Mouse (Mus musculus): ENCODE data around the gene Pex14. TPM values are rescaled to one million over a fixed set of nuclear protein-coding genes. Genes with fewer than 3 reads are reported as not detected.

Gene Pex14
- total and polyA plus RNA-seq, 2 experiments, result 35.6 to 58.2 TPM

DNA sequence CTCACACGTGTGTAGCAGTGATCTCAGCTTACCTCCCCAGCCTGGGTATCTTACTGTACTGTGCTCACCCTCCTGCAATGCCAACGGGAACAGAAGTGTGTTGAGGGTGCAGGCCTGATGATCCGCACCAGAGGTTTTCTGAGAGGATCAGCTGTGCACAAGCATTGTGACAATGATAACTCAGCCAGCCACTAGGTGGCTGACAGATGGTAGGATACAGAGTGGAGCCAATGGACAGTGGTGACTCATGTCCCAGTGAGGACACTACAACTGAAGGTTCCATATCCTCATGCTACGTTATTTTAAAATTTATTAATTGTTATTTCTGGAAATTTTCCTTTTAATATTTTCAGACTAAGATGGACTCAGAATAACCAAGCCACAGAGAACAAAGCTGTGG lies 68.2 kb downstream of the Pex14 start:
- Histone ChIP-seq H3K36me3 (ENCODE audit: control insufficient read depth, insufficient read depth, low read length) (no peaks in the 10 kb centered on the region), H3K27me3 (ENCODE audit: control insufficient read depth, insufficient read depth, low read length) (no peaks in the 10 kb centered on the region), H3K4me3 (ENCODE audit: insufficient read depth, low read depth, low read length) (no peak overlapping the region), H3K9ac (ENCODE audit: low read depth, low read length) (no peak overlapping the region), H3K27ac (replicated peaks; ENCODE audit: insufficient read depth, low read depth, low read length) (no peak overlapping the region), H3K4me1 (ENCODE audit: control insufficient read depth, insufficient read depth, low read length) (no peaks in the 10 kb centered on the region), H3K79me2 (ENCODE audit: control insufficient read depth, insufficient read depth, low read length) (peaks cover 17% of the 10 kb centered on the region; the same call in 1 of the 2 replicates)
- WGBS, result 88% methylated on average over 4 of the region's 4 CpGs
- peak; percentile 25; the same call in 1 of the 2 replicates for TF ChIP-seq CTCF (IDR thresholded peaks at IDR 0.05; ENCODE audit: low read depth, low read length)
- TF ChIP-seq POLR2A (IDR thresholded peaks at IDR 0.05; ENCODE audit: extremely low read depth, insufficient read depth, low read length), result no peak
- no peak for DNase-seq (ENCODE audit: extremely low read depth, low read depth, low spot score)

DNA sequence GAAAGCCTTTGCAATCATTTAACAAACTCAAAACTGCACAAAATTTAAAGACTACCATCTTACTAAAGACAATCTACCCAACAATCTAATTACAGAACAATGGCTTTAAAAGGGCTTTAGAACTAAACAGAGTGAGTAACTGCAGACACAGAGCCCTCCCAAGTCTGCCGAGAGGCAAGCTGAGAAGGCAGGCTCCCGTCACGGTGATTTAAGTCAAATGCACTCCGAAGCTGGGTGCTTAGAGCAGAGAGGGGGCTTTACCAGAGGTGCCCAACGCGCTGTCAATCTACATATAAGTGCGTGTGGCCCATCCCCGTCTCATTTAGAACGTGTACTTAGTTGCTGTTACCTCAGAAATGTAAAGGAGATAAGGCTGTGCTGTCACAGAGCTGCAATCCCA lies 72.1 kb downstream of the Pex14 start:
- no peak overlapping the region for H3K4me3 ChIP-seq (ENCODE audit: insufficient read depth, low read depth, low read length)
- no peak for DNase-seq (ENCODE audit: extremely low read depth, low read depth, low spot score)
- no peaks in the 10 kb centered on the region for H3K4me1 ChIP-seq (ENCODE audit: control insufficient read depth, insufficient read depth, low read length)
- no peak overlapping the region for H3K9ac ChIP-seq (ENCODE audit: low read depth, low read length)
- H3K36me3 ChIP-seq (ENCODE audit: control insufficient read depth, insufficient read depth, low read length), result no peaks in the 10 kb centered on the region; the same call in 1 of the 2 replicates
- 85% methylated on average over 9 of the region's 9 CpGs for WGBS
- H3K27me3 ChIP-seq (ENCODE audit: control insufficient read depth, insufficient read depth, low read length), result no peaks in the 10 kb centered on the region
- TF ChIP-seq CTCF (IDR thresholded peaks at IDR 0.05; ENCODE audit: low read depth, low read length), result no peak
- TF ChIP-seq POLR2A (IDR thresholded peaks at IDR 0.05; ENCODE audit: extremely low read depth, insufficient read depth, low read length), result no peak
- peaks cover 19% of the 10 kb centered on the region; the same call in 1 of the 2 replicates for H3K79me2 ChIP-seq (ENCODE audit: control insufficient read depth, insufficient read depth, low read length)
- no peak overlapping the region for H3K27ac ChIP-seq (replicated peaks; ENCODE audit: insufficient read depth, low read depth, low read length)

DNA sequence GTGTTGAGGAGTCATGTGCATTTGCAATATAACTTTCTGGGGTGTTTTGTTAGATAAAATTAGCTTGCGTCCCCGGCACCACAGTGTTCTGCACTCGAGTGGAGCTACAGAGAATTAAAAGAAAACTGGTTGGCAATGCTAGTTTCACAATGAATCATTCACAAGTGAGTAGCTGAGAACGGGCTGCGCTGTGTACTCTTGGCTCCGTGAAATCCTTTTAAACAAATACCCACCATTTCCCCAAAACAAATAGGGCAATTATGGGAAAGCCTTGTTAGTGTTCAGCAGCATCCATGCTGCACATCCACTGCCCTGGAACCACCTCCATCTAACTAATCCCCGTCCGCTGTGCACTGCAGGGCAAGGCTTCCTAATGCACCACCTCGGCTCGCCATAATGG lies 74.4 kb downstream of the Pex14 start:
- WGBS, result 78% methylated on average over 10 of the region's 10 CpGs
- Histone ChIP-seq H3K27me3 (ENCODE audit: control insufficient read depth, insufficient read depth, low read length) (no peaks in the 10 kb centered on the region), H3K4me1 (ENCODE audit: control insufficient read depth, insufficient read depth, low read length) (no peaks in the 10 kb centered on the region), H3K27ac (replicated peaks; ENCODE audit: insufficient read depth, low read depth, low read length) (no peak overlapping the region), H3K79me2 (ENCODE audit: control insufficient read depth, insufficient read depth, low read length) (peaks cover 22% of the 10 kb centered on the region; the same call in 1 of the 2 replicates), H3K4me3 (ENCODE audit: insufficient read depth, low read depth, low read length) (no peak overlapping the region), H3K9ac (ENCODE audit: low read depth, low read length) (no peak overlapping the region), H3K36me3 (ENCODE audit: control insufficient read depth, insufficient read depth, low read length) (no peaks in the 10 kb centered on the region; the same call in 1 of the 2 replicates)
- no peak for TF ChIP-seq POLR2A (IDR thresholded peaks at IDR 0.05; ENCODE audit: extremely low read depth, insufficient read depth, low read length)
- TF ChIP-seq CTCF (IDR thresholded peaks at IDR 0.05; ENCODE audit: low read depth, low read length), result no peak
- DNase-seq (ENCODE audit: extremely low read depth, low read depth, low spot score), result no peak

- TF ChIP-seq CTCF (IDR thresholded peaks at IDR 0.05; ENCODE audit: low read depth, low read length), result no peak
- TF ChIP-seq POLR2A (IDR thresholded peaks at IDR 0.05; ENCODE audit: extremely low read depth, insufficient read depth, low read length), result no peak
- H3K79me2 ChIP-seq (ENCODE audit: control insufficient read depth, insufficient read depth, low read length), result peaks cover 31% of the 10 kb centered on the region; the same call in 1 of the 2 replicates
- H3K27ac ChIP-seq (replicated peaks; ENCODE audit: insufficient read depth, low read depth, low read length), result no peak overlapping the region
- no peak for DNase-seq (ENCODE audit: extremely low read depth, low read depth, low spot score)
- no peak overlapping the region for H3K4me3 ChIP-seq (ENCODE audit: insufficient read depth, low read depth, low read length)
- H3K27me3 ChIP-seq (ENCODE audit: control insufficient read depth, insufficient read depth, low read length), result no peaks in the 10 kb centered on the region
- no peaks in the 10 kb centered on the region for H3K4me1 ChIP-seq (ENCODE audit: control insufficient read depth, insufficient read depth, low read length)
- no peak overlapping the region for H3K9ac ChIP-seq (ENCODE audit: low read depth, low read length)
- no peaks in the 10 kb centered on the region; the same call in 1 of the 2 replicates for H3K36me3 ChIP-seq (ENCODE audit: control insufficient read depth, insufficient read depth, low read length)
Measured at GRCm38 (mm10) chr4:149021021-149021420, 78.7 kb downstream of the Pex14 start.

DNA sequence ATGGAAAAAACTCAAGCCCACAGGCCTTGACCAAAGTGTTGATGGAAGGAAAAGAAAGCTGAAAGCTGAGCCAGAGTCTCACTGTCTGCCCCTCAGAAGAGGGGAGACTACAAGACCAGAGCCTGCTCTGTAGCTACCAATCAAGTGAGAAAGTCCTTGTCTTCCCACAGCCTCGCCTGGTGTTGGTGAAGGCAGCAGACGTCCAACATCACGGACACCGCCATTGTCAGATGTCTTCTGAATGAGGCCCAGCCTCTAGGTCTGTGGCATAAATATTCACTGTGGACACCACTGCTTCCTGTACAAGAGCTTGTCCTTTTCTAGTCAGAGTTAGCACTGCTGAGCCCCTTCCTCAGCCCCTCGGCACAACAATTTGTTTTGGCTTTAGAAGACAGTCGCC lies 80.2 kb downstream of the Pex14 start:
- Histone ChIP-seq H3K4me3 (ENCODE audit: insufficient read depth, low read depth, low read length) (no peak overlapping the region), H3K9ac (ENCODE audit: low read depth, low read length) (no peak overlapping the region), H3K27ac (replicated peaks; ENCODE audit: insufficient read depth, low read depth, low read length) (no peak overlapping the region), H3K36me3 (ENCODE audit: control insufficient read depth, insufficient read depth, low read length) (no peaks in the 10 kb centered on the region), H3K27me3 (ENCODE audit: control insufficient read depth, insufficient read depth, low read length) (no peaks in the 10 kb centered on the region), H3K4me1 (ENCODE audit: control insufficient read depth, insufficient read depth, low read length) (no peaks in the 10 kb centered on the region), H3K79me2 (ENCODE audit: control insufficient read depth, insufficient read depth, low read length) (peaks cover 31% of the 10 kb centered on the region; the same call in 1 of the 2 replicates)
- no peak for DNase-seq (ENCODE audit: extremely low read depth, low read depth, low spot score)
- WGBS, result 67% methylated on average over 6 of the region's 6 CpGs
- no peak for TF ChIP-seq POLR2A (IDR thresholded peaks at IDR 0.05; ENCODE audit: extremely low read depth, insufficient read depth, low read length)
- TF ChIP-seq CTCF (IDR thresholded peaks at IDR 0.05; ENCODE audit: low read depth, low read length), result no peak

DNA sequence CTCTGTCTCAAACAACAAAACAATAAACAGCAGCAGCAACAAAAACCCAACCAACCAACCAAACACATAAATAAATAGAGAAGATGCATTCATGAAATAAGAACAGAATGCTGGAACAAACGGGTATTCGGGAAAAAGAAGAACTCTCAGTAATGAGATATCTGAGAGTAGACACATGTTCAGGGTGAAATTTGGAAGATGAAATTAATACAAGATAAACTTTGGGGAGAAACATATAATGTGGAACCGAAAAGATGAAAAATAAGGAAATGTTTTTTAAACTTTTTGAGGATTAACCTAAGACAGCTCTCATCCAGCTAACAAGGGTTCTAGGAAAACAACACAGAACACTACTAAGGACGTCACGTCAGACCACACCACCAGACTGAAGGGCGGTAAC lies 92.9 kb downstream of the Pex14 start:
- no peaks in the 10 kb centered on the region for H3K27me3 ChIP-seq (ENCODE audit: control insufficient read depth, insufficient read depth, low read length)
- no peak overlapping the region for H3K4me3 ChIP-seq (ENCODE audit: insufficient read depth, low read depth, low read length)
- no peak overlapping the region for H3K27ac ChIP-seq (replicated peaks; ENCODE audit: insufficient read depth, low read depth, low read length)
- H3K4me1 ChIP-seq (ENCODE audit: control insufficient read depth, insufficient read depth, low read length), result no peaks in the 10 kb centered on the region
- peaks cover 11% of the 10 kb centered on the region; the same call in 1 of the 2 replicates for H3K79me2 ChIP-seq (ENCODE audit: control insufficient read depth, insufficient read depth, low read length)
- no peak overlapping the region for H3K9ac ChIP-seq (ENCODE audit: low read depth, low read length)
- DNase-seq (ENCODE audit: extremely low read depth, low read depth, low spot score), result no peak
- WGBS, result 97% methylated on average over 6 of the region's 6 CpGs
- TF ChIP-seq CTCF (IDR thresholded peaks at IDR 0.05; ENCODE audit: low read depth, low read length), result no peak
- no peak for TF ChIP-seq POLR2A (IDR thresholded peaks at IDR 0.05; ENCODE audit: extremely low read depth, insufficient read depth, low read length)
- no peaks in the 10 kb centered on the region for H3K36me3 ChIP-seq (ENCODE audit: control insufficient read depth, insufficient read depth, low read length)

All from liver, adult 2 months (tissue).